18 mouse cellular contexts compared by ENCODE assay signal in the genomic region with DNA sequence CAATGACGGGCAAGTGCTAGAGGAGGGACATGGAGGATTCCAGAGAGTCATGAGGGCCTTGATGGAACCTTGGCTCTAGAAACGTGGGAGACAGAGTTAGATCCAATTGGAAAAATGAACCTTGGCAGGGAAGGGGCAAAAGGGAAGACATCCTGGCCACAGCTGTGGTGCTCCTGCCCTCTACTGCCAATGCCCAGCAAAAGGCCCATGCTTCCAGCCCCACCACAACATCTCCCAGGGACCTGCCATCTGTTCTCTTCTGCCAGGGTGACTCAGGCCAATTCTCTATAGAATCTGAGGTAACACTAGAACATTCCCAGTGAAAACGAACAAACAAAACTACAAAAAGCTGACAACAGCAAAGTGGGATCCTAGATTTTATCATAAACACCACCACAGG.
DNase-seq lines count a peak whose midpoint lies in the region; ATAC-seq lines count a peak whose summit lies in the region.
"Had no signal": no experiment of that assay in that cellular context is flagged by ENCODE, and none has a peak within 500 bp of the region (broad histone marks: within the 10 kb centered on the region; RNA-seq: fewer than 3 reads in every experiment).

No protein-coding gene starts in this region.

- no peak overlapping the region for H3K27ac ChIP-seq in forebrain, embryonic 11.5 days (ENCODE audit: low read depth, low read length)
- H3K27ac ChIP-seq: hindbrain, embryonic 14.5 days; limb, embryonic 15.5 days; midbrain, embryonic 13.5 days had no signal

- peaks cover 1% of the 10 kb centered on the region; the same call in 1 of the 2 replicates for H3K4me1 ChIP-seq in forebrain, embryonic 11.5 days (replicated peaks; ENCODE audit: control insufficient read depth, insufficient read depth, low read length)

- H3K36me3 ChIP-seq in forebrain, embryonic 11.5 days (ENCODE audit: control insufficient read depth, insufficient read depth, low read length), result no peaks in the 10 kb centered on the region
- H3K36me3 ChIP-seq: limb, embryonic 15.5 days; midbrain, embryonic 13.5 days had no signal

- DNase-seq in cerebellum, adult 11-12 months, result peak; percentile 81
- no peak for DNase-seq in cerebellum, postnatal 4 days (ENCODE audit: low spot score in 2 of 2)
- peak; percentile 59 for DNase-seq in left cerebral cortex, postnatal 4 days
- DNase-seq in left cerebral cortex, adult 18-20 months (ENCODE audit: low spot score in 2 of 2), result no peak
- peak; percentile 65 for DNase-seq in adipocyte (ENCODE audit: low spot score)
- peak; percentile 59 to 62 for DNase-seq in cerebellum, postnatal 14 days
- DNase-seq in forebrain, embryonic 11.5 days (ENCODE audit: low spot score), result no peak
- DNase-seq: adrenal gland, postnatal 36 days; kidney, postnatal 10 days; lung, embryonic 14.5 days; right cerebral cortex, adult 18-20 months; thymus, adult 18-20 months had no signal

- H3K9ac ChIP-seq in forebrain, embryonic 11.5 days (ENCODE audit: low read length), result no peak overlapping the region
- H3K9ac ChIP-seq: hindbrain, embryonic 14.5 days; limb, embryonic 15.5 days; lung, embryonic 14.5 days; midbrain, embryonic 13.5 days had no signal

- no peak overlapping the region for H3K4me3 ChIP-seq in forebrain, embryonic 11.5 days (ENCODE audit: low read depth, low read length)
- H3K4me3 ChIP-seq: limb, embryonic 15.5 days; midbrain, embryonic 13.5 days had no signal

- no peak overlapping the region for H3K4me2 ChIP-seq in forebrain, embryonic 11.5 days (ENCODE audit: low read depth, low read length, severe bottlenecking)
- H3K4me2 ChIP-seq: hindbrain, embryonic 14.5 days; limb, embryonic 15.5 days; lung, embryonic 14.5 days; midbrain, embryonic 13.5 days had no signal

- 65% methylated on average over 3 of the region's 3 CpGs for WGBS in forebrain, embryonic 11.5 days

- no peaks in the 10 kb centered on the region for H3K9me3 ChIP-seq in forebrain, embryonic 11.5 days (ENCODE audit: control insufficient read depth, low read length)
- H3K9me3 ChIP-seq: limb, embryonic 15.5 days; midbrain, embryonic 13.5 days had no signal

- no peaks in the 10 kb centered on the region for H3K27me3 ChIP-seq in forebrain, embryonic 11.5 days (ENCODE audit: control insufficient read depth, insufficient read depth, low read length)
- H3K27me3 ChIP-seq: limb, embryonic 15.5 days had no signal

- ATAC-seq in forebrain, embryonic 11.5 days (replicated peaks; ENCODE audit: low FRiP score), result no peak
- no peak for ATAC-seq in erythroid progenitor cell, adult 5-6 weeks (replicated peaks; ENCODE audit: low FRiP score, poor library complexity, severe bottlenecking)
- ATAC-seq: forebrain, embryonic 16.5 days; intestine, embryonic 16.5 days; midbrain, embryonic 13.5 days had no signal

- intact Hi-C loops in left cerebral cortex, postnatal 4 days (cut with DNase I), result loop anchor here (10.0 kb wide), 1 partner anchor 469 kb away; no protein-coding TSS in a partner anchor

Comparison
In these comparisons a context has a peak if more than half of its experiments do, and no peak if none do; other contexts are left out.
1. DNase-seq: peak in cerebellum, adult 11-12 months (single experiment), left cerebral cortex, postnatal 4 days (single experiment), adipocyte (single experiment) and cerebellum, postnatal 14 days (2 of 2); none in cerebellum, postnatal 4 days (0 of 2), left cerebral cortex, adult 18-20 months (0 of 2) and forebrain, embryonic 11.5 days (single experiment).